ENCODE assay signal across 28 mouse cellular contexts in the genomic region with DNA sequence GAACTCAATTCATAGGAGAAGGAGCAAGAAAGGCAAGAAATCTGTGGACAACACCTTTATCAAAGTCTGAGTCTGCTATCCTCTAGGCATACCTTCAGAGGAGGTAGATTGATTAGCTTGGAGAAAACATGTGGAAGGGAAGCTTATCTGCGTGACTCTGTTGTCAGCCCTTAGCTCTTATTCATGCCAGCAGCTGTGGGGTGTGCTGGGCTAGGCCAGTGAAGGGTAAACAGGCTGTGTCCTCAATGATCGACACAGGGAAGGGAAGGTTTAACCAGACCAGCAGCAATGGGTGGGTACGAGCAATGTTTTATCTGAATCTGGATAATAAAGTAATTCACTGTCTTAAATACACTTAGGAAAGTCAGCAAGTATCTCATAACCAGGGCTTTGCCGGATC.
"Had no signal": no experiment of that assay in that cellular context is flagged by ENCODE, and none has a peak within 500 bp of the region (broad histone marks: within the 10 kb centered on the region; RNA-seq: fewer than 3 reads in every experiment).

No protein-coding gene starts in this region.

- H3K4me2 ChIP-seq: embryonic facial prominence, embryonic 12.5 days; embryonic facial prominence, embryonic 13.5 days; embryonic facial prominence, embryonic 15.5 days; forebrain, embryonic 12.5 days; forebrain, embryonic 13.5 days; forebrain, embryonic 15.5 days had no signal

- H3K9ac ChIP-seq: embryonic facial prominence, embryonic 12.5 days; embryonic facial prominence, embryonic 13.5 days; embryonic facial prominence, embryonic 15.5 days; forebrain, embryonic 12.5 days; forebrain, embryonic 13.5 days; forebrain, embryonic 15.5 days; forebrain, postnatal 0 days had no signal

- H3K36me3 ChIP-seq: embryonic facial prominence, embryonic 10.5 days; embryonic facial prominence, embryonic 12.5 days; embryonic facial prominence, embryonic 13.5 days; embryonic facial prominence, embryonic 15.5 days; forebrain, embryonic 10.5 days; forebrain, embryonic 12.5 days; forebrain, embryonic 15.5 days had no signal

- H3K27me3 ChIP-seq: embryonic facial prominence, embryonic 12.5 days; embryonic facial prominence, embryonic 13.5 days; embryonic facial prominence, embryonic 15.5 days; forebrain, embryonic 12.5 days; forebrain, embryonic 13.5 days; forebrain, embryonic 15.5 days had no signal

- DNase-seq: cerebellum, adult 2 months; cerebellum, adult 8-10 months; cerebellum, adult 9-10 months; cerebellum, adult 9-11 months; cerebellum, postnatal 10 days; cerebellum, postnatal 14 days; cerebellum, postnatal 25 days; cerebellum, postnatal 36 days; embryo, embryonic 11 days; forebrain, postnatal 0 days; gastrocnemius, adult 2 months; gastrocnemius, postnatal 10 days; gastrocnemius, postnatal 14 days; gastrocnemius, postnatal 25 days; gastrocnemius, postnatal 36 days; heart, adult 18-20 months; heart, adult 2 months had no signal

- H3K27ac ChIP-seq: embryonic facial prominence, embryonic 10.5 days; embryonic facial prominence, embryonic 12.5 days; embryonic facial prominence, embryonic 13.5 days; embryonic facial prominence, embryonic 15.5 days; forebrain, embryonic 10.5 days; forebrain, embryonic 12.5 days; forebrain, embryonic 13.5 days; forebrain, embryonic 15.5 days; gastrocnemius, adult 2 months; heart, adult 2 months had no signal

- ATAC-seq: forebrain, embryonic 13.5 days; forebrain, embryonic 14.5 days; forebrain, embryonic 15.5 days; forebrain, embryonic 16.5 days; forebrain, postnatal 0 days had no signal

- H3K4me3 ChIP-seq: embryonic facial prominence, embryonic 10.5 days; embryonic facial prominence, embryonic 12.5 days; embryonic facial prominence, embryonic 13.5 days; embryonic facial prominence, embryonic 15.5 days; erythroblast, embryonic 14.5 days; forebrain, embryonic 10.5 days; forebrain, embryonic 12.5 days; forebrain, embryonic 13.5 days; forebrain, embryonic 15.5 days; gastrocnemius, adult 2 months; heart, adult 2 months had no signal

- H3K9me3 ChIP-seq: embryonic facial prominence, embryonic 10.5 days; embryonic facial prominence, embryonic 12.5 days; embryonic facial prominence, embryonic 13.5 days; embryonic facial prominence, embryonic 15.5 days; forebrain, embryonic 10.5 days; forebrain, embryonic 12.5 days; forebrain, embryonic 13.5 days; forebrain, embryonic 15.5 days had no signal

- H3K4me1 ChIP-seq: embryonic facial prominence, embryonic 12.5 days; embryonic facial prominence, embryonic 13.5 days; embryonic facial prominence, embryonic 15.5 days; forebrain, embryonic 10.5 days; forebrain, embryonic 12.5 days; forebrain, embryonic 13.5 days; forebrain, embryonic 15.5 days had no signal
